Mouse (Mus musculus): ENCODE measurements around the gene Mtor. TPM values are rescaled to one million over a fixed set of nuclear protein-coding genes. Genes with fewer than 3 reads are reported as not detected.

Mtor gene
- total RNA-seq (2021) = 10 to 100 TPM; 80.2 to 80.7 TPM
- long read RNA-seq, experiment 1, full-length matches to known transcripts = 2 of 23 reads
- long read RNA-seq, experiment 1, partial matches to known transcripts = 16 of 23 reads
- long read RNA-seq, experiment 1, other reads (novel, unspliced or antisense) = 5 of 23 reads
- long read RNA-seq, experiment 2, full-length matches to known transcripts = 2 of 31 reads
- long read RNA-seq, experiment 2, partial matches to known transcripts = 23 of 31 reads
- long read RNA-seq, experiment 2, other reads (novel, unspliced or antisense) = 6 of 31 reads

GRCm38 (mm10) chr4:148448179-148448852 is at the start of gene Mtor:
Gene Mtor, plus strand, starts transcription at chr4:148448611.
- DNase-seq (ENCODE audit: low spot score in 2 of 2) = peak; percentile 90 to 98

GRCm38 (mm10) chr4:148399437-148400094 is 48.8 kb upstream of the Mtor start:
- no peak for DNase-seq (ENCODE audit: low spot score in 2 of 2)

GRCm38 (mm10) chr4:148403402-148403801 is 45.0 kb upstream of the Mtor start:
- no peak for DNase-seq (ENCODE audit: low spot score in 2 of 2)

- DNase-seq (ENCODE audit: low spot score in 2 of 2) = no peak
Observed at GRCm38 (mm10) chr4:148404748-148405147, 43.7 kb upstream of the Mtor start.

GRCm38 (mm10) chr4:148405255-148405788 is 43.1 kb upstream of the Mtor start:
- no peak for DNase-seq (ENCODE audit: low spot score in 2 of 2)

GRCm38 (mm10) chr4:148408256-148408975 is 40.0 kb upstream of the Mtor start:
- DNase-seq (ENCODE audit: low spot score in 2 of 2) = no peak

- no peak for DNase-seq (ENCODE audit: low spot score in 2 of 2)
Observed at GRCm38 (mm10) chr4:148415575-148415974, 32.8 kb upstream of the Mtor start.

- DNase-seq (ENCODE audit: low spot score in 2 of 2) = no peak
Observed at GRCm38 (mm10) chr4:148417074-148417526, 31.3 kb upstream of the Mtor start.

GRCm38 (mm10) chr4:148417559-148417958 is 30.9 kb upstream of the Mtor start:
- DNase-seq (ENCODE audit: low spot score in 2 of 2) = no peak

- DNase-seq (ENCODE audit: low spot score in 2 of 2) = no peak
Observed at GRCm38 (mm10) chr4:148426950-148427850, 21.2 kb upstream of the Mtor start.

- no peak for DNase-seq (ENCODE audit: low spot score in 2 of 2)
Observed at GRCm38 (mm10) chr4:148428544-148428943, 19.9 kb upstream of the Mtor start.

GRCm38 (mm10) chr4:148429121-148429520 is 19.3 kb upstream of the Mtor start:
- DNase-seq (ENCODE audit: low spot score in 2 of 2) = no peak

- DNase-seq (ENCODE audit: low spot score in 2 of 2) = peak; percentile 57 to 63
Observed at GRCm38 (mm10) chr4:148429686-148430085, 18.7 kb upstream of the Mtor start.

- DNase-seq (ENCODE audit: low spot score in 2 of 2) = no peak
Observed at GRCm38 (mm10) chr4:148430880-148431519, 17.4 kb upstream of the Mtor start.

- no peak for DNase-seq (ENCODE audit: low spot score in 2 of 2)
Observed at GRCm38 (mm10) chr4:148432488-148432887, 15.9 kb upstream of the Mtor start.

- DNase-seq (ENCODE audit: low spot score in 2 of 2) = no peak
Observed at GRCm38 (mm10) chr4:148433336-148433735, 15.1 kb upstream of the Mtor start.

GRCm38 (mm10) chr4:148433813-148434212 is 14.6 kb upstream of the Mtor start:
- no peak for DNase-seq (ENCODE audit: low spot score in 2 of 2)

GRCm38 (mm10) chr4:148434554-148434953 is 13.9 kb upstream of the Mtor start:
- no peak for DNase-seq (ENCODE audit: low spot score in 2 of 2)

GRCm38 (mm10) chr4:148435106-148435505 is 13.3 kb upstream of the Mtor start:
- DNase-seq (ENCODE audit: low spot score in 2 of 2) = no peak
